Comparison of ENCODE assay signal across 9 mouse cellular contexts in genomic region chr1:75015551-75016265, GRCm38 (mm10).
DNase-seq lines count a peak whose midpoint lies in the region; ATAC-seq and TF ChIP-seq lines count a peak whose summit lies in the region.
"Had no signal": no experiment of that assay in that cellular context is flagged by ENCODE, and none has a peak within 500 bp of the region (broad histone marks: within the 10 kb centered on the region; RNA-seq: fewer than 3 reads in every experiment).

No protein-coding gene starts in this region.

- ATAC-seq in lung, embryonic 14.5 days (ENCODE audit: insufficient read depth): no peak
- ATAC-seq in activated CD4-positive, CD25-positive, alpha-beta regulatory T cell, adult 4 months: no peak

- H3K27ac ChIP-seq in lung, embryonic 14.5 days (ENCODE audit: low read depth): no peak overlapping the region
- H3K27ac ChIP-seq: liver, embryonic 15.5 days had no signal

- no peak overlapping the region for H3K4me3 ChIP-seq in lung, embryonic 14.5 days (ENCODE audit: low read depth, low read length)
- H3K4me3 ChIP-seq: liver, embryonic 15.5 days had no signal

- DNase-seq in cerebellum, postnatal 25 days: peak; percentile 8 to 12
- DNase-seq in cerebellum, postnatal 4 days (ENCODE audit: low spot score in 2 of 2): no peak
- DNase-seq in MN1 (ENCODE audit: low spot score): peak; percentile 17
- peak; percentile 32 to 38 for DNase-seq in heart, postnatal 10 days
- peak; percentile 49 for DNase-seq in lung, embryonic 14.5 days
- DNase-seq in layer of hippocampus, postnatal 14 days (ENCODE audit: low spot score in 2 of 2): no peak
- no peak for DNase-seq in frontal cortex, postnatal 36 days (ENCODE audit: low spot score in 2 of 2)

- H3K36me3 ChIP-seq in lung, embryonic 14.5 days (ENCODE audit: insufficient read depth): no peaks in the 10 kb centered on the region
- H3K36me3 ChIP-seq: liver, embryonic 15.5 days had no signal

- H3K9ac ChIP-seq in lung, embryonic 14.5 days: no peak overlapping the region
- H3K9ac ChIP-seq: liver, embryonic 15.5 days had no signal

- intact Hi-C loops in heart, postnatal 10 days (cut with DNase I): loop anchor here (5.0 kb wide), 1 partner anchor 133 kb away; no protein-coding TSS in a partner anchor

- 19% methylated on average over 13 of the region's 13 CpGs for WGBS in lung, embryonic 14.5 days

- H3K4me1 ChIP-seq in lung, embryonic 14.5 days (ENCODE audit: insufficient read depth): no peaks in the 10 kb centered on the region

- TF ChIP-seq CTCF in lung, embryonic 14.5 days (IDR thresholded peaks at IDR 0.05; ENCODE audit: low read depth): no peak

- H3K27me3 ChIP-seq in lung, embryonic 14.5 days (ENCODE audit: insufficient read depth, low read length): no peaks in the 10 kb centered on the region
- H3K27me3 ChIP-seq: liver, embryonic 15.5 days had no signal

- 0 out of 2 replicates have a peak overlapping the region, but pooled peaks have one; percentile 13 for H3K4me2 ChIP-seq in lung, embryonic 14.5 days
- H3K4me2 ChIP-seq: liver, embryonic 15.5 days had no signal

- H3K9me3 ChIP-seq in lung, embryonic 14.5 days (ENCODE audit: low read depth, low read length): no peaks in the 10 kb centered on the region
- H3K9me3 ChIP-seq: liver, embryonic 15.5 days had no signal

Comparison
In these comparisons a context has a peak if more than half of its experiments do, and no peak if none do; other contexts are left out.
1. DNase-seq: peak in cerebellum, postnatal 25 days (2 of 2), MN1 (single experiment), heart, postnatal 10 days (2 of 2) and lung, embryonic 14.5 days (single experiment); none in cerebellum, postnatal 4 days (0 of 2), layer of hippocampus, postnatal 14 days (0 of 2) and frontal cortex, postnatal 36 days (0 of 2).